Mouse (Mus musculus) layer of hippocampus, adult 2 months (tissue): Measurements from ENCODE around the gene Ggct. TPM values are rescaled to one million over a fixed set of nuclear protein-coding genes. Genes with fewer than 3 reads are reported as not detected.
"Not testable (repeated sequence)": the region's sequence is repeated elsewhere in the genome, so short reads cannot be mapped to it uniquely, and the experiment has no call there.

ENCODE experiments used
- DNase-seq, 2 experiments: peaks; one replicate each; pipeline ENCODE4 v3.0.0; 2022; ENCODE audit warnings: low spot score in 2 of 2
- H3K27ac ChIP-seq: fragments of 200-600 bp; 2 replicates; pipeline ENCODE4 v1.8.1; 2022
- H3K4me3 ChIP-seq: fragments of 200-600 bp; 2 replicates; pipeline ENCODE4 v1.8.1; 2022; ENCODE audit warnings: mild to moderate bottlenecking
- CTCF ChIP-seq: fragments of 200-600 bp; conservative IDR thresholded peaks from 2 replicates; pipeline ENCODE4 v1.8.1; 2022; ENCODE audit warnings: antibody characterized with exemption, mild to moderate bottlenecking, moderate library complexity
- total RNA-seq, 2 experiments: library from RNA; stranded (reverse); gene quantifications; 2 replicates each; pipeline ENCODE4 v1.2.3; 2021

Ggct gene
- total RNA-seq, 2 experiments from 2014 or later: 36.0 to 38.0 TPM

DNA sequence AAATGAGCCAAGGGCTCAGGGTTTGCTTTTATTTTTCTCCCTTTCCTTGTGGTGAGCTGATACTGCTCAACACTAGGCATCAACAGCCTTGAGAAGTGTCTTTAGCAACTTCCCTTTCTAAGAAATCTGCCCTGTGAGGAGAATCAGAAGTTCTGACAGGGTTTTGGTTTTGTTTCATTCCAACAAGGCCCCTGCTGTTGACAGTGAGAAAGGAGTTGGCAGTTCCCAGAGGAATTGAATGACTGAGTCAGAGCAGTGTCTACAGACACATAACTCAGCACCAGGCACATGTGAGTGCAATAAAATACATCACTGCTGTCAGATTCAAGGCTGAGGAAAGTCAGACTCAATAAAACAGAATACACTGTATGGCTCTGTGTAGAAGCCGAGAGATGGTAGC lies 36.3 kb downstream of the Ggct start:
- no peak for DNase-seq
- Histone ChIP-seq H3K4me3 (no peak overlapping the region), H3K27ac (no peak overlapping the region)
- no peak for TF ChIP-seq CTCF

DNA sequence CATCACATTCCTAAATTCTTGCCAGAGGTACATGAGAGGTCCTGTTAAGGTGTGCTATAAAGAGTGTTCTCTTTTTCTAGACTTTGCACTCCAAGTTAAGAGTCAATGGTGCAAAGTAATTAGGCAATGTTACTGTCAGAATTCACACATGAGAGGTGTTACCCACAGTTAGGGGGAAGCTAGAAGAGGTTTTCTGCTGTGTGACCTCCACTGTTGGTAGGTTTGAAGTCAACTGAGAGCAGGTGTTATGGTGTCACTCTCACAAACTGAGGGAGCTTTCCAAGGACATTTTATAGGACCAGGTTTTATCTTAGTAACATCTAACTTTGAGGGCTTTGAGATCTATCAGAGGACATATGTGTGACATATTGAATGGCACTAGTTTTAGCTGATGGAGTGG lies 36.8 kb downstream of the Ggct start:
- TF ChIP-seq CTCF: no peak
- no peak for DNase-seq
- Histone ChIP-seq H3K4me3 (no peak overlapping the region), H3K27ac (no peak overlapping the region)

DNA sequence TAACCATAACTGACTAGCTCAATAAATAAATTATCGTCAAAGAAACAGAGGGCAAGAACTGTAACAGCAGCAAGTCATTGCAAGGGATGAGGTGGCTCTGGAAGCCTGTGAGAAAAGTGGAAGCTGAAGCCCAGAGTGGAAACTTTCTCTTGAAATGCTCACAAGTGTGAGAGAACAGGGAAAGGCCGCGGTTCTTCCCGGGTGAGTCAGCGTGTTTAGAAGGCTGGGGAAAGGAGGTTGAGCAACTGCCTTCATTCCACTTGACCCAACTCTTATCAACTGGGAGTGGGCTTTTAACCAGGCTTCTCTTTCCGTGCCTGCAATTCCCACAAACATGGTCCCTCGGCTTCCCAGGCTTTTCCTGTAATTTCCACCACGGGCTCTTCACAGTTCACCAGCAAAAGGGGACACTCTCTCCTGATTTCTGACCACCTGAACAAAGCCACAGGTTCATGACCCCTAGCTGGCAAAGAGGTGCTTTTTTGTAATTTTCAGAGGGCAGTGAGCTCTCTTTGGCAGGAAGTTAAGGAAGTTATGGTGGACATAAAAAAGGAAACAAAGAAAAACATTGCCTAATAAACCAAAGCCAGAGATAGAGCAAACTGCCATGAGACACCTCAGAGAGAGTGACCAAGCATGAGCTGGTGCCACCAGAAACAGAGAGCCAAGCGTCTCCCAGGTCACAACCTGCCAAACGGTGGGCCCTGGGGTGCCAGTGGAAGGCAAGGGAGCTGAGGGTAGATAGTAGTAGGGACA lies 37.9 kb downstream of the Ggct start:
- TF ChIP-seq CTCF: no peak
- Histone ChIP-seq H3K27ac (no peak overlapping the region), H3K4me3 (no peak overlapping the region)
- DNase-seq: no peak

DNA sequence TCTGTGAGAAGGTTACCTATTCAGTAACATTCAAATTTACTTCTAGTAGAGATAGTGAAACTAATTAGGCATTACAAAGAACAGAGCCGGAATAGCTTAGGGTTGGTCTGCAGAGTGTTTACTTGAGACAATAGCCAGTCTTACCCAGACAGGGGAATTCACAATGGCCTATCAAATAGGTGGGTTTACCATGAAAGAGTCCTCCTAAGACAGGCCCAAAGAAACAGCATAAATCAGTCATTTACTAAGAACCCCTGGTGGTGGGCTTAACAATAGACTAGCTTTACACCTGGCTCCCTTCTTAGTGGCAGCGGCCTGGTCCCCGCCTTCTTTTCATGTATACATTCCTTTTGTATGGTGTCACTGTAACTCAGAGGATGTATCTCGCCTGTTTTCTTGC lies 39.4 kb downstream of the Ggct start:
- not testable (repeated sequence) for DNase-seq, H3K4me3 ChIP-seq, H3K27ac ChIP-seq

DNA sequence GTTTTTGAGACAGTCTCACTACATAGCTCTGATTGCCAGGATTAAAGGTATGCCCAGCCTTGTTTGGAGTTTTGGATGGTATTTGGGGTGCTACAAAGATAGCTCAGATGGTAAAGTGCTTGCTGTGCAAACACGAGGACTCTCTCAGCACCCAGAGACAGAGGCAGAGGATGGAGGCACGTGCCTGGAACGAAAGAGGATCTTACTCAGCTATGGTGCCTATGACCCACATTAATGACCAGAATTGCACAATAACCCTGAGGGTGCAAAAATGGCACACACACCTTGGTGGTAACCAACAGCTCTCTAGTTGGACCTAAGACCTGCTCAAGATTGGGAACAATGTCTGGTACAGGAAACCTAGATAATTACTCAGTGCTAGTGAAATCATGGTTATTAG lies 40.2 kb downstream of the Ggct start:
- no peak overlapping the region for H3K27ac ChIP-seq
- TF ChIP-seq CTCF: no peak
- no peak overlapping the region for H3K4me3 ChIP-seq
- DNase-seq: no peak

DNA sequence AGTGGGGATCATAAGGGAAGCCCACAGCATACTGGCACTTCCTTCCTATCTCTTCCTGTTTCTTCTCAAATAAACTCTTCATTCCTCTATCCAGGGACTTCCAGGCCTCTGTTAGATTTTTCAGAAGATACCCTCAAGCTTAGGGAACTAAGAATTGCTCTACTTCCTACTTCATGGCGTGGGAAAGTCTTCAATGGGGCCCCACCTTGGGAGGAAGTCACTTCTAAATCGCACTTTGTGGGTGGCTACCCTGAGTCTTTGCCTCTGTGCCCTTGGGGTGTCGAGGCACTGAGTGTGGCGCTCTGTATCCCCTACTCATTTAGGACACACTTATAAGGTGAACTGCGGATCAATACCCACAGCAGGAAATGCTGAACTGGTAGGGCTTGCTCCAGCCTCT lies 44.1 kb downstream of the Ggct start:
- no peak for TF ChIP-seq CTCF
- Histone ChIP-seq H3K27ac (no peak overlapping the region), H3K4me3 (no peak overlapping the region)
- DNase-seq: no peak

DNA sequence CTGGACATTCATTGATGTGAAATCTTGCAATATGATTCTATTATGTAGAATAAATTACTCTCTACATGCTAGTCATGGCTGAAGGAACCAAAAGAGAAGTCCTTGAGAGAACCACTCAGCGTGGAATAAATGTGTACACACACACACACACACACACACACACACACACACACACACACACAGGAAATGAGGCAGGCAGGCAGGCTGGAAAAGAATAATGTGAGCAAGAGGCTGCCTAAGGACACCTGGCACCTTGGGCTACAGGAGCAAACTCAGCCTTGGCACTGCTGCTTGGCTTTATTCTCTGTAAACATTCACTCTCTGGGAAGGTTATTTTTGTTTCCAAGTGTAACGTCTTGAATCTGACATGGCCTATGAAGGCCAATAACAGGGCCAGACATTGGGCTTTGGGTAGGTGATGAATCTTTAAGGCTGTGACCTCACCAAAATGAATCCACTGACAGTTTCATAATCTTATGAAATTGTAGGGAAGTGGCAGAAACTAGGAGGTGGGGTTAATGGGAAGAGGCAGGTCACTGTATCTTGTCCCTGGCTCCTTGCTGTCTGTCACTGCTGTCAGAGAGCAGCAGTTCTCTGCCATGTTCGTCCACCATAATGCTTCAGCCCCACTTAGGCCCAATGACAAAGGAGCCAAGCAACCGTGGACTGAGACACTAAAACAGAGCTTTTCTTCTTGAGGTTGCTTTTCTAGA lies 46.4 kb downstream of the Ggct start:
- no peak for DNase-seq
- Histone ChIP-seq H3K27ac (no peak overlapping the region), H3K4me3 (no peak overlapping the region)
- TF ChIP-seq CTCF: no peak

DNA sequence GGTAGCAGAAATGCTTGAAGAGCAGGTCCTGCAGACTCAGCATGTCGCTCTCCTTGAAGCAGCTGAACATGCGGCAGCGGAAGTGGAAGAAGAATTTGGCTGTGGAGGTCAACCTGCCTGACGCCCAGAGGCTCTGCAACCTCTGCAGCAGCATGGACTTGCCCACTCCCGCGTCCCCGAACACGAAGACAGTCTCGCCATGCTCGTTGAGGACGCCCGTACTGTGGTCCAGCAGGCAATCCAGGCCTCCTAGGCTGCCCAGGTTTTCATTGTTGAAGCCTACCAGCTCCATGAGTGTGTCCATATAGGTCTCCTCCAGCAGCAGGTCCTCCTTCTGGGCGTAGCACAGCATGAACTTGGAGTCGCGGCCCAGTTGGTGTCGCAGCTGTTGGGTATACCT lies 48.2 kb downstream of the Ggct start:
- Histone ChIP-seq H3K4me3 (no peak overlapping the region), H3K27ac (no peak overlapping the region)
- no peak for TF ChIP-seq CTCF
- no peak for DNase-seq

DNA sequence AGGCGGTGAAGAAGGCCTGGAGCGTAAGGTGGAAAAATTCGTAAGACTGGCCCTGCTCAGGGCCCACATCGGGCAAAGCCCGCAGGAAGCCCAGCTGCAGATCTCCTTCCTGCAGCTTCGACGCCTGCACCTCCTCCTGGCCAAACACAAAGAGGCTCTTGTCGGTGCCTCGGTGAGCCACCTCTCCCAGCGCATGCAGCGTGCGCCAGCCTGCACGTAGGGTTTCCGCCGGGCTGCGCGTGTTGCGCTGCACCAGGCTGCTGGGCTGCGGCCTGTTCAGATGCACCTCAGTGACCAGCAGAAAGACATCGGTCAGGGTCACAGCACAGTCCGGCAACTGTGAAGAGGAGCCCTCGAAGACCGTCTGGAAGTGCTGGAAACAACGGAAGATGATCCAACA lies 49.0 kb downstream of the Ggct start:
- no peak for TF ChIP-seq CTCF
- DNase-seq: no peak
- no peak overlapping the region for H3K27ac ChIP-seq
- H3K4me3 ChIP-seq: no peak overlapping the region

DNA sequence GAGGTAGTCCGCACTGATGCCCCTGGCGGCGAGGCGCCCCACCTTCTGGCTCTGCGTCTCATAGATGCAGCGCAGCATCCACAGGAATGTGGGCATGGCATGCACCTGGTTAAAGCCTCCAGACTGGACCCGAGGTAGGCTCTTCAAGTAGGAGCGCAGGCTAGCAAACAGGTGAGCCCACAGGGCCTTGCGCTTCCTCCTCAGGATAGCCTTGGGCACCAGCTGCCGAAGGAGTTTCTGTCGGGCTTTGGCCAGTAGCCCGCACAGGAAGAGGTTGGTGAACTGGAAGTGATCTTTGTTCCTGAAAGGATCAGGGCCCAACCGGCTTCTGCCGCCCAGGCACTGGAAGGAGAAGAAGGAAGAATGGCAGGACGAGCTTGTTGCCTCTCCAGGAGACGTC lies 49.5 kb downstream of the Ggct start:
- Histone ChIP-seq H3K27ac (no peak overlapping the region), H3K4me3 (no peak overlapping the region)
- no peak for DNase-seq
- TF ChIP-seq CTCF: no peak

DNA sequence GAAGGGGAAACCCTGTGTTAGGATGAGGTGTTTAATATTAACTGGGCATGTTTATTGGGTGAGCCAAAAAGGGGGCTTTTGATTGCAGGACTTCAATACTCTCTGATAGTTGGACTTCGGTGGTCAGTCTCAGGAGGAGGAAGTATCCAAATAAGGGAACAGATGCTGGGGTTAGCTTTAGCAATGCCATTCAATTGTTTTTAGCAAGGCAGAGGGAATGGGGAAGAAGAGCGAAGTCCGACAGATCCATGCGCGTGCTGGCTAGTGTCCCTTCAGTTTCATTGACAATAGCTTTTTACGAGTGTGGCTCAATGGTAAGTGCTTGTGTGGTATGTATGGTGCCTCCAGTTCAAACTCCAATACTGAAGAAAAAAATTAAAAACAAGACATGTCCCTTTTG lies 51.6 kb downstream of the Ggct start:
- Histone ChIP-seq H3K4me3 (no peak overlapping the region), H3K27ac (no peak overlapping the region)
- DNase-seq: no peak
- TF ChIP-seq CTCF: no peak

DNA sequence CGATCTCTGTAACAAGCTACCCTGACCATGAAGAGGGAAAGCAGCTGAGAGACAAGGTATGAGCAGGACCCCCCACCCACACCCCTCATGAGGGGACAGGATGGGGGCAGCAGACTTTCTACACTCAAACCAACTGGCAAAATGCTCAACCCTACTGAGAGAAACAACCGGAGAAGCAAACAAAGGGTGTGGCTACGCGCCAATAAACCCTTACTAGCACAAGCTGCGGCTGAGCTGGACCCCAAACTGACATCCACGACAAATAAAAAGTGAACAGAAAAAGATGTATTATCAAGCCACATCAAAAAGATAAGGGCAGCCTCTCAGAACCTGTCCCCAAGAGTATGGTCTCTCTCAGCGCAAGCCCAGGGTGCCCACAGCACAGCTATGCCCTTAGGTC lies 52.6 kb downstream of the Ggct start:
- DNase-seq: no peak
- no peak overlapping the region for H3K27ac ChIP-seq
- H3K4me3 ChIP-seq: no peak overlapping the region
- TF ChIP-seq CTCF: no peak

DNA sequence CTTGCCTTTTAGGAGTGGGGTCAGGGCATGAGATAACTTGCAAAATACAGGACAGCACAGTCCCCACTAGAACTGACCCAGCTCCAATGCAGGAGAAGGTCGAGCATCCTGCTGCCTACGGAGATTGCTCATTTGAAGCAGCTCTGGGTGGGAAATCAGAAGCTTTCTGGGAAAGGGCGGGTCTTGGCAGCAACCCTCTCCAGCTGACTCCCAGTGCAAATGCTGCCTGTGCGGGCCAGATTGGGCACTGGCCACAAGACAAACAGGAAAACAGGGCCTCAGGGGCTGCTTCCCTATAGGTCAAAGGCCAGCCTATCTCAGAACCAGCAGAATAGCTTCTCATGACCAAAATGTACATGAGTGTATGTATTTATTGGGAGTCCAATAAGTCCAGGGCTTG lies 53.1 kb downstream of the Ggct start:
- no peak overlapping the region for H3K27ac ChIP-seq
- no peak overlapping the region for H3K4me3 ChIP-seq
- no peak for TF ChIP-seq CTCF
- DNase-seq: no peak

DNA sequence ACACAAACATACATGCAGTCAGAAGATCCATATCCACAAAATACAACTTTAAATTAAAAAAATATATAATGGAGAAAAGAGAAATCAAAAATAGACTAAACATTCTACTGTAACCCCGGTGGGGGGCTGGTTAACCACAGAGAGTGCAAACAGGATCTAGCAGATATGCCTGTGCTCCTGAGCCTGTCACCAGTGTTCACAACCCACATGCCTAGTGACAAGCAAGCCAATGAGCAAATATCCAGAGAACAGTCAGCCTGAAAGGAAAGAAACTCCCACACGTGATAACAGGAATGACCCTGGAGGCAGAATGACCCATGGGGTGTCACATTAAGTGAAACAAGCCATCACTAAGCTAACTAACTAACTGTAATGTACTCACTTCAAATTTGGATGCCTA lies 56.3 kb downstream of the Ggct start:
- TF ChIP-seq CTCF: no peak
- Histone ChIP-seq H3K27ac (no peak overlapping the region), H3K4me3 (no peak overlapping the region)
- no peak for DNase-seq

DNA sequence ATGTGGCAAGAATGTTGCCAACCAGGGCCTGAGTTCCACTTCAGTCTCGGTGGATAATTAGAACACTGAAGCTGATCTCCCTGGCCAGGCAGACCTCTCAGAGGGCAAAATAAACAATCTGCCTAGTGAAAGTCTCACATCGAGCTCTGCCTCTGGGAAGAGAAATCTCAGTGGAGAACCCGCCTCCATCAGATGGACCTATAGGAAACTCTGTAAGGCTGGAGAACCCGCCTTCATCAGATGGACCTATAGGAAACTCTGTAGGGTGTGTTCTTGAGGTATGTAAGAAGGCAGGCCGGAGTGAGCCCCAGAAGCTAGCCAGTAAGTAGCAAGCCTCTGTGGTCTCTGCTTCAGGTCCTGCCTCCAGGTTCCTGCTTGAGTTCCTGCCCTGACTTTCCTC lies 57.8 kb downstream of the Ggct start:
- TF ChIP-seq CTCF: no peak
- Histone ChIP-seq H3K27ac (no peak overlapping the region), H3K4me3 (no peak overlapping the region)
- DNase-seq: no peak
